Mouse (Mus musculus): ENCODE results near the gene Ces3b. TPM values are rescaled to one million over a fixed set of nuclear protein-coding genes. Genes with fewer than 3 reads are reported as not detected.
"Not testable (repeated sequence)": the region's sequence is repeated elsewhere in the genome, so short reads cannot be mapped to it uniquely, and the experiment has no call there.

The Ces3b gene
- total RNA-seq (2021) = not detected
- long read RNA-seq, experiment 1 = 0 reads
- long read RNA-seq, experiment 2 = 0 reads

- DNase-seq = peak; percentile 12 to 21
Measured at GRCm38 (mm10) chr8:105083449-105084050, at the start of gene Ces3b. Gene Ces3b (plus strand): TSS chr8:105083753.

GRCm38 (mm10) chr8:105043510-105043909, 40.0 kb upstream of the Ces3b start:
- DNase-seq = no peak

- DNase-seq = no peak
Measured at GRCm38 (mm10) chr8:105045824-105046401, 37.6 kb upstream of the Ces3b start.

- no peak for DNase-seq
Measured at GRCm38 (mm10) chr8:105048371-105048854, 35.1 kb upstream of the Ces3b start, which contains the start of gene Ces3a. Gene Ces3a (plus strand): TSS chr8:105048601.

- no peak for DNase-seq
Measured at GRCm38 (mm10) chr8:105056211-105056610, 27.3 kb upstream of the Ces3b start.

- no peak for DNase-seq
Measured at GRCm38 (mm10) chr8:105060056-105060455, 23.5 kb upstream of the Ces3b start.

- peak; percentile 17 to 39 for DNase-seq
Measured at GRCm38 (mm10) chr8:105066761-105067160, 16.8 kb upstream of the Ces3b start.

- DNase-seq = not testable (repeated sequence)
Measured at GRCm38 (mm10) chr8:105067905-105068304, 15.6 kb upstream of the Ces3b start.

GRCm38 (mm10) chr8:105068971-105069370, 14.6 kb upstream of the Ces3b start:
- DNase-seq = no peak

GRCm38 (mm10) chr8:105076601-105077000, 7.0 kb upstream of the Ces3b start:
- no peak for DNase-seq

GRCm38 (mm10) chr8:105077071-105077470, 6.5 kb upstream of the Ces3b start:
- no peak for DNase-seq

- no peak for DNase-seq
Measured at GRCm38 (mm10) chr8:105078591-105078990, 5.0 kb upstream of the Ces3b start.

GRCm38 (mm10) chr8:105080814-105081336, 2.7 kb upstream of the Ces3b start:
- no peak for DNase-seq

- DNase-seq = not testable (repeated sequence)
Measured at GRCm38 (mm10) chr8:105088166-105088565, 4.6 kb downstream of the Ces3b start.

- DNase-seq = no peak
Measured at GRCm38 (mm10) chr8:105088581-105088980, 5.0 kb downstream of the Ces3b start.

GRCm38 (mm10) chr8:105093992-105094391, 10.4 kb downstream of the Ces3b start:
- no peak for DNase-seq

GRCm38 (mm10) chr8:105102101-105102785, 18.7 kb downstream of the Ces3b start:
- DNase-seq = not testable (repeated sequence)

- not testable (repeated sequence) for DNase-seq
Measured at GRCm38 (mm10) chr8:105103701-105104100, 20.1 kb downstream of the Ces3b start.

- DNase-seq = no peak
Measured at GRCm38 (mm10) chr8:105104220-105104619, 20.7 kb downstream of the Ces3b start.

GRCm38 (mm10) chr8:105129864-105130263, 46.3 kb downstream of the Ces3b start:
- no peak for DNase-seq

GRCm38 (mm10) chr8:105131509-105131908, 48.0 kb downstream of the Ces3b start, which contains the start of gene Ces4a:
Gene Ces4a (plus strand): TSS chr8:105131800.
- no peak for DNase-seq

- peak; percentile 60 to 91 for DNase-seq
Measured at GRCm38 (mm10) chr8:105138423-105138822, 54.9 kb downstream of the Ces3b start.

- DNase-seq = no peak
Measured at GRCm38 (mm10) chr8:105142395-105142794, 58.8 kb downstream of the Ces3b start.

Measured in heart, adult 18-20 months (tissue).